Mouse (Mus musculus) liver (tissue): ENCODE measurements around the gene Trpm8.

Experiments used
- DNase-seq: peaks from one replicate; pipeline ENCODE4 v3.0.0-alpha.2; 2020; ENCODE audit warnings: mixed read lengths

Gene Trpm8

GRCm38 (mm10) chr1:88267489-88267888, 10.0 kb upstream of the Trpm8 start:
- no peak for DNase-seq

GRCm38 (mm10) chr1:88268070-88268469, 9.4 kb upstream of the Trpm8 start:
- no peak for DNase-seq

GRCm38 (mm10) chr1:88269539-88270309, 7.7 kb upstream of the Trpm8 start:
- DNase-seq: no peak

DNA sequence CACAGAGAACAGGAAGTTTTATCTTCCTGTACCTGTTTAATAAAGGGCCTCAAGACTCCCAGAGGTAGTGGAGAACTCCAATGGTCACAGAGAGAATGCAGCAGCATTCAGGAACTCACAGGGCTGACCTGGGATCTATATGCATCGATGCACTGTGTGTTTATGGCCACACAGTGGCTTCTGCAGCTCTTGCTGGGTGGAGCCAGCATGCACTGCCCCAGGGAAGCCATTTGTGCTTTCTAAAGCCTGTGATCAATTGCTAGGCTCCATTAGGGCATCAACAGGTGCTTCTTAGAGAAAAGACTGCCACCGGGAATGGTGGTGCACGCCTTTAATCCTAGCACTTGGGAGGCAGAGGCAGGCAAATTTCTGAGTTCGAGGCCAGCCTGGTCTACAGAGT, 4.6 kb upstream of the Trpm8 start:
- no peak for DNase-seq

DNA sequence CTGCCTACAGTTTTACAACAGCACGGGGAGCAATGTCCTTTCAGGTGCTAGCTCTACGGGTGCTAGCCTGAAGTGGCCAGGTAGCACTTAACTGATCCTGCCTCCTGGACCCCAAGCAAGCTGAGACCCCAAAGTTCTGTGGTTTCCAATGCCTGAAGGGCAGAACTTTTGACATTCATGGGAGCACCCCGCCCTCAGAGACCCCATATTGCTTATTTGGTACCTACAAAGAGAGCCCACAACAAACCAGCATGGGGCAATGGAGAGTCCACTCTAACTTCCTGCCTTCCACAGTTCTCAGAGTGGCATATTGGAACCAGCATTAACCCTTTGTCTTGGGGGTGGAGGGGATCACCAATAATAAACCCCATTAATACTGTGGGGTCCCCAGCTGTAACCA, 4.1 kb upstream of the Trpm8 start:
- no peak for DNase-seq

DNA sequence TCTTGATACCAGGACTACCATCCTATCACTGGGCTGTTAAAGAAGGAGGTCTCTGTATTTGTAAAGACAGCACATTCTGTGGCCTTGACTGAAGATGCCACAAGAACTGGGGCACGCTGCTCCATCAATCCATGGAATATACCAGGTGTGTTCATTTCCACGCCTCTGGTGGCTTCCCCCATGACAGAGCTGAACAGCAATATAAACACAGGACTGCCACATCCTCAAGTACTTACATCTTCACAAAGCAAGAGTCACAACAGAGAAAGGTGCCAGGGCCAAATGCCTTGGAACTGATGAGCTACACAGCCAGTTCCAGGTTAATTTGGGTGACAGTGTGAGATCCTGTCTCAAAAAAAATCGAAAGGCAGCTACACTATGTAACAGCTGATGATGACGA, 3.6 kb upstream of the Trpm8 start:
- DNase-seq: no peak

GRCm38 (mm10) chr1:88274371-88275077, 2.9 kb upstream of the Trpm8 start:
- DNase-seq: no peak

DNA sequence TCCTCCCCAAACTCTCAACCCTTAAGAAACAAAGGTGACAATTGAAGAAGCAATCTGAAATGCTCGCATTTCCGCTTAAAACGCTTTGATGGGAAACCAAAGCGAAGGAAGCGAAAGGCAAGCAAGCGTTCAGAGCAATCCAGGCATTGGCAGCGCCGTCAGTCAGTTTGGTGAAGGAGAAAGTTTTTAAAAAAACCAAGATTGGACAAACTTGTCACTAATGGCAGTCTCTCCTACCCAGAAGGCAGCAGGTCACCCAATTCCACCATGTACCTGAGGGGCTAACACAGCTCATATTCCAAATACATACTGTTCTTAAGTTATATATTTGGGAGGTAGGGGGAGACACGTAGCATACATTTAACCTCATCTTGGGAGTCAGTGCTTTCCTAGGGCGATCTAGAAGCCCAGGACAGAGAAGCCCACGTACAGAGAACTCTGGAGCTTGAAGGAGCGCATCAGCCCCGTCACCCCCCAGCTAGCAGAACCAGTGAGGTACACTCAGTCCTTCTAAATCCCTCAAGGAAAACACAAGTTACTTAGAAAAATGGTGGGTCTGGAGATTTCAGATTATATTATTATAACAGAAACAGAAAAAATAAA, 2.3 kb upstream of the Trpm8 start:
- DNase-seq: no peak

DNA sequence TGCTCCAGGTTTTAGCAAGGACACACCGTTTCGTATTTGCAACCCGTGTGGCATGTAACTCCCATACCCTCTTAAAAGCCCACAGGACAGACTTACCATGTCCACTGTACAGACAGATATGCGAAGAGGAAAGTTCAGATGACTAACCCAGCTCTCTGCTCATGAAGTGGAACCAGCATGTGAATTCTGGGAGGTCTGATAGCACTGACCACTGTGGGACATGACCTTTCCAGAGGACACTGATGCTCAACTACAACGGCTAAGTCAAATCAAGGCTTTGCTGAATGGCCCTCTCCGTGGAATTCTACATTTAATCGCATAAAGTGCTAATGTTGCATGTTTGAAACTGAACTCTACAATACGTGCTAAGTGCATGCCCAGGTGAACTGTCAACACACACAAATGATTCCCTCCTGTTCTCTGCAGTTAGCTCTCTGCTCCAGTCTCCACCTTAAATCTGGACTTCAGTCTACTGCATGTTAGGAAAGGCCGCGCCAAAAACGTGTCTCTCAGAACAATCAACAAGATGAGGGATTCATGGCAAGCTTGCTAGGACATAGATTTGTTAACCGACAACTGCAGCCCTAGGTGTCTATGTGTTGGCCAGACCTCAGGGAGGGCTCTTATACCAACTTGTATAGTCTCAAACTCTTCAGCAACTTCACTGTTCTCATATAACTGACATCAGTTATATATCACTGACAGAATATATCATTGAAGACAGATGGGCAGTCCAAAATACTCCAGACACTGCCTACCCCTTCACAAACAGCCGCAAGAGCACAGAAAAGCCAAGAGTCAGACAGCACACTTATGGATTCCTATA, 1.6 kb upstream of the Trpm8 start:
- DNase-seq: no peak

- DNase-seq: peak; percentile 65
Measured at GRCm38 (mm10) chr1:88276524-88277097, 850 bp upstream of the Trpm8 start.

DNA sequence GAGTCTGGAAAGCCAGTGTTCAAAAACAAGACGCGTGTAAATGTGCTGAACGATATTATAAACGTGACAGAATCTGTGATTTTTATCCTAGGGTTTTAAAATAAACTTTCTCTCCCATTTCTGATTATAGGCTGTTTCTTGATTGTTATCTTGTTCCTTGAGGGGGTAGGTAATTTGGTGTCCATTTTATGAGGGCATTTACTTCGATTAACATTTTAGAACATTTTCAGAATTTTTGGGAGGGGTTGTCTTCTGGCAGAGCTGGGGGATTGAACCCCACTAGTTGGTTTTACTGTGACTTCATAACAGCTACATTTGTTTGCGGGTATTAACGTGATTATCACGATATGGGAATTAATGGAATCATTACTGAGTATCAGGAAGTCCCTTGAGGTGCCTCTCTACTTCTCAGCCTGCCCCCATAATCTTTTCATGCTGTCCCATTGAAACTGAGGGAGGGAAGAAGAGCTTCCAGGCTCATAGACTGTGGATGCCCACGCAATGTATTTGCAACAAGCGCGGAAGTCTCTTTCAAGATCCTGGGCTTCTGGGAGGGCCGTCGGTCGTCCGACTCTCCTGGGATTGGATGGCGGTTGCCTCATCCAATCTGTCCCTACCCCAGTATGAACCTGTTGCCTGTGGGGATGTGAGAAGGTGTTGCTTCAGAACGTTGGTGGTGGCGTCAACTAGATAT, 504 bp downstream of the Trpm8 start:
- no peak for DNase-seq

- no peak for DNase-seq
Measured at GRCm38 (mm10) chr1:88279111-88280005, 1.9 kb downstream of the Trpm8 start.

DNA sequence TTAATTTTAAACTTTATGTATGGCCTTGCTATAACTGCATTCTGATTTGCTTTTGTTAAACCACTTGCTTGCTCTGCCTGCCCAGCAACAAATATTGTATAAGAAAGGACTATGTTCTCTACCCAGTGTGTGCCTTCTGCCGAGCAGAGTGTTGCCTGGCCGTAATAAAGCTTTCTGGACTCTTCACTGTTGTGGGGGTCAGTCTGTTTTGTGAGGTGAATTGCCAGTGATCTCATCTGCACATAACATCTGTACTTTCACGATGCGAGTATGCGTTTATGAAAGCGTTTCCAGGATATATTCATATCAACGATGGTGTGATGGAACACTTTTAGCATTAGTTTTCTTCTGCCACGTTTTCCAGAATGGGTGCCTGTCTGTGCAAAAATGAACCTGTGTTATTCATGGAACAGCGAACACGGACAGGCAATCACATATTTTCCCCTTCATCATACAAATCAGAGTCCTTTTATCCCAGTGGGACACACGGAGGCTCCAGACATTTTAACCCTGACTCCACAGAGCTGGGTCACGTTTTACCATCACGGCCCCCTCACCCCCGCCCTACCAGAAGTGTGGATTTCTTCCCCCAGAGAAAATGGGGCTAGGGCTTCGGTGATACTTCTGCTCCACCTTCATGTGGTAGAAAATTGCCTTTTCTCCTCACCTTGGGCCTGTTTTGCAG, 2.7 kb downstream of the Trpm8 start:
- no peak for DNase-seq

GRCm38 (mm10) chr1:88282301-88282700, 4.8 kb downstream of the Trpm8 start:
- DNase-seq: no peak

DNA sequence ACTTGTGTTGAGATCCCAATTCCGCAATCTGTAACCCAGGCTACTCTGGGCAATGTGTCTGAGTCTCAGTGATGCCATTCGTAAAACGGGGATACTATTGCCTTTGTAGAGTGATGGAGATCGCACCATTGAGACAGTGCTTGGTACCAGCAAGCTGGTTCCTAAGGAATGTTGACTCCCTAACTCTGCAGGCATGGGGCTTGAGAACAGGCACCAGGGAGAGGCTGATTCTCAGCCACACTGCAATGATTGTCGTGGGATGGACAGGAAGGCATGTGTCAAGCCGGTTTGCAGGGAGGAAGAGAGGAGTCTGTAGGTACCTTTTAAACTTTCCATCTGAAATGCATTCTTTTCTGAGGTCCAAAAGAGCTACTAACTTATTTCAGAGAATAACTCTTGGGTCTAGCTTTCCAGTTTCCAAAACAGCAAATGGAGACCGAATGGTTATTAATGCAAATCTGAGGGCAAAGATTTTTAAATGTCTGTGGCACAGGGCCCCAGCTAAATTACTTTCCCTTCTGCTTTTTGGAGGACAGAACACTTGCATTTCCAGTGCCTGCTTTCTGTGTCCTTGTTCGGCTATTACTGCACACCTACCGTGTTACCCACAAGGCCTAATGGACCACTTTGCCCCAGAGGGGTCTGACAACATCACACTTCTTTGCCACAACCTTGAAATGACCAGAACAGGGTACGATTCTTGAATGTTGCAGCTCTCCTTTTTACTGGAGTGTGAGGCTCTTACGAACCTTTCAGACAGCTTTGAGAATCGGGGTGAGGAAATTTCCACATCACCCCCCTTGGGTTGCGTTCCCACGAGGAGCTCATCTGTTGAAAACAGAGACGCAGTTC, 6.1 kb downstream of the Trpm8 start:
- no peak for DNase-seq

DNA sequence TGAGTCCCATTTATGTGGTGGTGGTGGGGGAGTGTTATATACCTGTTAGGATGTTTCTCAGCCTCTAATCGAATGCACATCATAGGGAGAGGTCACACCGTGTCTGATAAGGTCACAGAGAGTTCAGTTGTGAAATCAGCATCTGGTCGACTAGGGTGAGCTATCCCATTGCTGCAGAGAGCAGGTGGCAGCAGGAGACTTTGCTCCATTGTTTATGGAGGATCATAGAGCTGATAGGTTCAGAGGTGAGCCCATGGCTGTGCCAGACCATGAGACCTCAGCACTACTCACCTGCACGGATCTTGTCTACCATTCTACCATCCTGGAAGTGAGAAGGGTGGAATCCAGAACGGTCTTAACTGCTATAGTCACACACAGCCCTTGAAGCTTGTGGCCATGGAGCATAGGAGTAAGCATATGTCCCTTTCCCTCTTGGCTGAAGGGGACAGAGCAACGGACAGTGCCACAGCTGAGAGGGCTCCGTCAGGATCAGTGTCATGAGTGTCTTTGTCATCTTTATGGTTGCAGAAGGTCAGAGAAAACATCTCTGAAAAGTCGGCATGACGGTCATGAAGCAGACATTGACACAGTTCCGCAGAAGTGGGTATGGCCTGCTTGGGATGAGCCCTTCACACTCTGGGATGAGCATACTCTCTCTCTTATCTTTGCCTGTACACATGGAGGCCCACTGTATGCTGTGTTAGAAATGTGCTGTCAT, 6.9 kb downstream of the Trpm8 start:
- DNase-seq: no peak

DNA sequence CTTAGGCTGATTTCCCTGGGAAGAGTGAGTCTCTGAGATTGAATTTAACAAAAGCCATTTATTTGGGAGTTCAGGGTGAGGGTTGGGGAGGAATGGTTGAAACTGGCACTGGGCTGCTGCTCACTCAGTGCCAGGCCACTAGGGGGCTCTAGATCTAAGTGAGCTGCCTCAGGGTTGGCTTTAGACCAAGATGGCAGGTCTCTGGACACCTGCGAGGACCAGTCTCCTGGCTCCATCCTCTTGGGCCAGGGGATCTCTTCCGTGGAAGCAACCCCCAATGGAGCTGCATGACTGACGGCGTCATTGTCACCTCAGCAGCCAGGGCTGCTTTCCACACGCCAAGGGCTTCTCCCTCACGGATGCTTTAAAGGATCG, 7.5 kb downstream of the Trpm8 start:
- peak; percentile 63 for DNase-seq

GRCm38 (mm10) chr1:88285652-88286051, 8.2 kb downstream of the Trpm8 start:
- no peak for DNase-seq
